Mouse (Mus musculus): ENCODE data around the gene Mrpl43.

Gene Mrpl43

DNA sequence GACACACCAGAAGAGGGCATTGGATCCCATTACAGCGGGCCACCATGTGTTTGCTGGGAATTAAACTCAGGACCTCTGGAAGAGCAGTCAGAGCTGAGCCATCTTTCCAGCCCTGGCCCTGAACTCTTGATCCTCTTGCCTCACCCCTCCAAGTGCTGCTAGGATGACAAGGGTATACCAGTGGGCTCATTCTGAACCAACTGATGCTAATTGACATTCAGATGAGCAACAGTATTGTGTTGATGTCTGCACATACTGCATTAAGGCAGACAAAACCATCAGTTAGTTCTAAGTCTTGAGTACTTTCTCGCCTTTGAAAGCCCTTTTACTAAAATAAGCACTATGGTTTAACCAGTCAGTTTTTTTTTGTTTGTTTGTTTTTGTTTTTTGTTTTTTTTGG lies 46.6 kb downstream of the Mrpl43 start:
- no peak for DNase-seq
